Mouse (Mus musculus): ENCODE measurements around the gene Wnk4.

Gene Wnk4

GRCm38 (mm10) chr11:101259948-101260825 lies at the start of gene Wnk4:
Gene Wnk4, plus strand, starts transcription at chr11:101260567.
- peak; percentile 94 to 95 for DNase-seq

GRCm38 (mm10) chr11:101211970-101212369 lies 48.4 kb upstream of the Wnk4 start:
- peak in 1 of 2 experiments; percentile 80 for DNase-seq

- DNase-seq: peak; percentile 18 to 38
Measured at GRCm38 (mm10) chr11:101216936-101217335, 43.4 kb upstream of the Wnk4 start.

GRCm38 (mm10) chr11:101218436-101219055 lies 41.8 kb upstream of the Wnk4 start:
- peak; percentile 34 to 64 for DNase-seq

- no peak for DNase-seq
Measured at GRCm38 (mm10) chr11:101220853-101221252, 39.5 kb upstream of the Wnk4 start.

- DNase-seq: no peak
Measured at GRCm38 (mm10) chr11:101221306-101221986, 38.9 kb upstream of the Wnk4 start.

- DNase-seq: no peak
Measured at GRCm38 (mm10) chr11:101224337-101224736, 36.0 kb upstream of the Wnk4 start.

- DNase-seq: peak in 1 of 2 experiments; percentile 10
Measured at GRCm38 (mm10) chr11:101225331-101226064, 34.9 kb upstream of the Wnk4 start.

- DNase-seq: peak; percentile 94 to 95
Measured at GRCm38 (mm10) chr11:101226065-101226701, 34.2 kb upstream of the Wnk4 start, which contains the start of gene Ezh1. Gene Ezh1, minus strand, starts transcription at chr11:101226463.

- peak; percentile 21 to 49 for DNase-seq
Measured at GRCm38 (mm10) chr11:101229361-101229900, 30.9 kb upstream of the Wnk4 start.

- DNase-seq: peak; percentile 42 to 47
Measured at GRCm38 (mm10) chr11:101230061-101230511, 30.3 kb upstream of the Wnk4 start.

GRCm38 (mm10) chr11:101230526-101230925 lies 29.8 kb upstream of the Wnk4 start:
- peak in 1 of 2 experiments; percentile 42 for DNase-seq

- DNase-seq: peak; percentile 75 to 86
Measured at GRCm38 (mm10) chr11:101230991-101231871, 29.1 kb upstream of the Wnk4 start.

- peak; percentile 43 to 53 for DNase-seq
Measured at GRCm38 (mm10) chr11:101232010-101232839, 28.1 kb upstream of the Wnk4 start.

GRCm38 (mm10) chr11:101233240-101233639 lies 27.1 kb upstream of the Wnk4 start:
- no peak for DNase-seq

GRCm38 (mm10) chr11:101234124-101234523 lies 26.2 kb upstream of the Wnk4 start:
- no peak for DNase-seq

- no peak for DNase-seq
Measured at GRCm38 (mm10) chr11:101235429-101235828, 24.9 kb upstream of the Wnk4 start.

GRCm38 (mm10) chr11:101236782-101237181 lies 23.6 kb upstream of the Wnk4 start:
- DNase-seq: no peak

- DNase-seq: no peak
Measured at GRCm38 (mm10) chr11:101238071-101238647, 22.2 kb upstream of the Wnk4 start.
